Mouse (Mus musculus) limb, embryonic 12.5 days (tissue): ENCODE measurements around the gene Aicda. TPM values are rescaled to one million over a fixed set of nuclear protein-coding genes. Genes with fewer than 3 reads are reported as not detected.
"Not testable (repeated sequence)": the region's sequence is repeated elsewhere in the genome, so short reads cannot be mapped to it uniquely, and the experiment has no call there.

Experiments used
- ATAC-seq: fragments of 200-750 bp; cut with Nextera tagmentation; 2 replicates; pipeline ENCODE4 v1.8.0; 2017; ENCODE audit warnings: low read depth, moderate TSS enrichment; ENCODE audit not compliant: insufficient number of reproducible peaks, insufficient read depth, low FRiP score, low TSS enrichment
- H3K27ac ChIP-seq: fragments of 300-500 bp; sonication (generic); 2 replicates; pipeline ENCODE4 v1.5.1; 2016; ENCODE audit warnings: mild to moderate bottlenecking, moderate library complexity
- H3K27me3 ChIP-seq: fragments of 300-500 bp; sonication (generic); 2 replicates; pipeline ENCODE4 v1.6.1; 2016; ENCODE audit warnings: mild to moderate bottlenecking, moderate library complexity
- H3K36me3 ChIP-seq: fragments of 300-500 bp; sonication (generic); 2 replicates; pipeline ENCODE4 v1.6.1; 2016; ENCODE audit warnings: mild to moderate bottlenecking, moderate library complexity
- H3K4me1 ChIP-seq: fragments of 300-500 bp; sonication (generic); replicated peaks from 2 replicates; pipeline ENCODE4 v1.6.1; 2016
- H3K4me2 ChIP-seq: fragments of 300-500 bp; sonication (generic); 2 replicates; pipeline ENCODE4 v1.6.1; 2016; ENCODE audit warnings: mild to moderate bottlenecking, moderate library complexity
- H3K4me3 ChIP-seq: fragments of 300-500 bp; sonication (generic); replicated peaks from 2 replicates; pipeline ENCODE4 v1.5.1; 2016; ENCODE audit warnings: mild to moderate bottlenecking
- H3K9ac ChIP-seq: fragments of 300-500 bp; sonication (generic); replicated peaks from 2 replicates; pipeline ENCODE4 v1.6.1; 2016; ENCODE audit warnings: mild to moderate bottlenecking, moderate library complexity
- H3K9me3 ChIP-seq: fragments of 300-500 bp; sonication (generic); 2 replicates; pipeline ENCODE4 v1.6.1; 2016; ENCODE audit warnings: mild to moderate bottlenecking, moderate library complexity
- WGBS: fragments of 180-500 bp; shearing (Covaris S2); methylation state at CpG from one replicate; pipeline ENCODE4 v1.1.7; 2016; 5-methylcytosine and 5-hydroxymethylcytosine counted together
- polyA plus RNA-seq: library from polyadenylated mRNA; unstranded; fragments of >200 nt; fragmentation: Nextera tagmentation; extraction: Ambion mirVana; gene quantifications from 2 replicates; pipeline ENCODE4 v1.2.1, GENCODE M21; 2016

Aicda gene
- polyA plus RNA-seq, 1 experiment from 2014 or later: 0.34 TPM

DNA sequence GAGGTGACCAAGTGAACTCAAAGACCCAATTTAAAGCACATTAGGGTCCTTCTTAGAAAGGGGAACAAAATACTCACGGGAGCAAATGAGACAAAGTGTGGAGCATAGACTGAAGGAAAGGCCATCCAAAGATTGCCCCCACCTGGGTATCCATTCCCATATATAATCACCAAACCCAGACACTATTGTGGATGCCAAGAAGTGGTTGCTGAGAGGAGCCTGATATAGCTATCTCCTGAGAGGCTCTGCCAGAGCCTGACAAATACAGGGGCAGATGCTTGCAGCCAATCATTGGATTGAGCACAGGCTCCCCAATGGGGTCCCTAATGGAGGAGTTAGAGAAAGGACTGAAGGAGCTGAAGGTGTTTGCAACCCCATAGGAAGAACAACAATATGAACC is 21.4 kb downstream of the Aicda start:
- not testable (repeated sequence) for H3K4me3 ChIP-seq, H3K4me2 ChIP-seq, H3K36me3 ChIP-seq, ATAC-seq, H3K9me3 ChIP-seq, H3K9ac ChIP-seq, H3K27me3 ChIP-seq, H3K27ac ChIP-seq, H3K4me1 ChIP-seq
- WGBS: 97% methylated on average over 1 of the region's 1 CpGs

GRCm38 (mm10) chr6:122577030-122577429 is 23.4 kb downstream of the Aicda start:
- Histone ChIP-seq H3K4me2 (no peak overlapping the region), H3K27me3 (no peaks in the 10 kb centered on the region), H3K27ac (no peak overlapping the region), H3K9ac (no peak overlapping the region), H3K4me3 (no peak overlapping the region), H3K4me1 (no peaks in the 10 kb centered on the region), H3K9me3 (no peaks in the 10 kb centered on the region), H3K36me3 (no peaks in the 10 kb centered on the region)
- ATAC-seq: no peak
- WGBS: 87% methylated on average over 3 of the region's 3 CpGs

GRCm38 (mm10) chr6:122579086-122579485 is 25.5 kb downstream of the Aicda start:
- H3K36me3 ChIP-seq: no peaks in the 10 kb centered on the region
- no peak overlapping the region for H3K4me2 ChIP-seq
- no peaks in the 10 kb centered on the region for H3K4me1 ChIP-seq
- no peaks in the 10 kb centered on the region for H3K9me3 ChIP-seq
- 83% methylated on average over 1 of the region's 1 CpGs for WGBS
- no peak overlapping the region for H3K27ac ChIP-seq
- H3K27me3 ChIP-seq: no peaks in the 10 kb centered on the region
- H3K4me3 ChIP-seq: no peak overlapping the region
- H3K9ac ChIP-seq: no peak overlapping the region
- no peak for ATAC-seq

DNA sequence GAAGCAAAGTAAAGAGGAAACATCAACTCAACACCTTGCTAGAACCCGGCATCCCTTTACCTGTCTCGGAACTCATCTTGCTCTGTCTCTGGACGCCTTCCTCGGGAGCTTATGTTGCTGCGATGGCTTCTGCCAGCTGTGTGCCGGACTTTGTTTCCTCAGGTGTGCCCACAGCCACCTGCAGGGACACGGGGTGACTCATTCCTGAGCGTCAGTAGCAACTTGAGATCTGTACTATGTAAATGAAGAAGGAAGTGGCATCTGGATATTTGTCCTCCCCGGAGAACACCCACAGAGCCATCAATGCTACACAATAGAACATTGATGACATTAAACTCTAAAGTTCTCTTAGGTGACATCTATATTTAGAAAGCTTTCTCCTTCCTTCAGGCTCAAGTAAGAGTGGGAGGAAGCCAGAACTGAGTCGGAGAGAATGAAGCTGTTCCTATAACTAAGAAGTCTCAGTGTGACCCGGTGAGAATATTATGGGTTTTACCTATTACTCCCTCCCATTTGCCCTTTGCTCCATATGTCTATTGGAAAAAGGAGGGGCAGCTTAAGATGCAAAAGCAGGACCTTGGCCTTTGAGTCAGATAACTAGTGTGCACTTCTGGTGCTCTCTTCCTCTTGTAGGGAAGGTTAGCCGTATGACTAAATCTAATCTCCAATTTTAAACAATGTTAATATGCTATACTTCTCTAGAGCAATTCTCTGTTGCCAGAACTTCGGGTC is 37.6 kb downstream of the Aicda start:
- H3K4me2 ChIP-seq: no peak overlapping the region
- no peaks in the 10 kb centered on the region for H3K9me3 ChIP-seq
- no peaks in the 10 kb centered on the region for H3K36me3 ChIP-seq
- no peak overlapping the region for H3K27ac ChIP-seq
- no peak overlapping the region for H3K9ac ChIP-seq
- H3K4me3 ChIP-seq: no peak overlapping the region
- no peaks in the 10 kb centered on the region for H3K4me1 ChIP-seq
- H3K27me3 ChIP-seq: no peaks in the 10 kb centered on the region
- no peak for ATAC-seq
- 84% methylated on average over 13 of the region's 13 CpGs for WGBS

DNA sequence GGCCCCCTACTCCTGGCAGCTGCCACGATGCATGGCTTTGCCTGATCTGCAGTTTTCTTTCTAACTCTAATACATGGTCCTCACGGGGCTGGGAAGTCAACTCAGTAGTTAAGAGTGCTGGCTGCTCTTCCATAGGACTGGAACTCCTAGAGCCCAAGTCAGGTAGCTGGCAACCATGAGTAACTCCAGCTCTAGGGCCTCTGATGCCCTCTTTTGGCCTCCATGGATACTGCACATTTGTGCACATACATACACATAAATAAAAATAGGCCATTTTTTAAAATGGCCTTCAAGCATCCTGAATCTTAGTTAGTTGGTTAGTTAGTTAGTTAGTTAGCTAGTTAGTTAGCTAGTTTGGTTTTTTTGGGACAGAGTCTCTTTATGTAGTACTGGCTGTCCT is 39.3 kb downstream of the Aicda start:
- WGBS: 94% methylated on average over 2 of the region's 2 CpGs
- Histone ChIP-seq H3K27me3 (no peaks in the 10 kb centered on the region), H3K4me1 (no peaks in the 10 kb centered on the region), H3K36me3 (no peaks in the 10 kb centered on the region), H3K9ac (no peak overlapping the region), H3K4me3 (no peak overlapping the region), H3K9me3 (no peaks in the 10 kb centered on the region), H3K27ac (no peak overlapping the region), H3K4me2 (no peak overlapping the region)
- no peak for ATAC-seq

DNA sequence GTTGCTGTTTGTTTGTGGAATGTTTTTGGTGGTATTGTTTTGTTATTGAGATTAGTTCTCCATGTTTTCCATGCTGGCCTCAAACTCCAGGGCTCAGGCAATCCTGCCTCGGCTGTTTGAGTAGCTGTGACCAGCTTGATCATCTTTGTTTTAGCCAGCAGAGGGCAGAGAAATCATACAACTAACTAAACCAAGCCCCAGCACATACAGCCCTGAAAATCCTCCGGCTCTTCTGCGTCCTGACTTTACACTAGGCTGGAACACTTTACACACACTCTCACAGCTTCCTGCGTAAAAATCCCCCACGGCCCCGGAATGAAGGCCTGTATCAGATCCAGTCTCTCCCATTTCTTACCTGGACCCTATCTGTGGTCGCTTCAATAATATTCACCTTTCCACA is 42.0 kb downstream of the Aicda start:
- no peaks in the 10 kb centered on the region for H3K4me1 ChIP-seq
- ATAC-seq: 0 out of 2 replicates have a peak, but pooled peaks have one; percentile 31
- no peaks in the 10 kb centered on the region for H3K27me3 ChIP-seq
- H3K36me3 ChIP-seq: no peaks in the 10 kb centered on the region
- H3K4me3 ChIP-seq: no peak overlapping the region
- no peaks in the 10 kb centered on the region for H3K9me3 ChIP-seq
- 23% methylated on average over 7 of the region's 7 CpGs for WGBS
- no peak overlapping the region for H3K9ac ChIP-seq
- no peak overlapping the region for H3K4me2 ChIP-seq
- H3K27ac ChIP-seq: no peak overlapping the region

DNA sequence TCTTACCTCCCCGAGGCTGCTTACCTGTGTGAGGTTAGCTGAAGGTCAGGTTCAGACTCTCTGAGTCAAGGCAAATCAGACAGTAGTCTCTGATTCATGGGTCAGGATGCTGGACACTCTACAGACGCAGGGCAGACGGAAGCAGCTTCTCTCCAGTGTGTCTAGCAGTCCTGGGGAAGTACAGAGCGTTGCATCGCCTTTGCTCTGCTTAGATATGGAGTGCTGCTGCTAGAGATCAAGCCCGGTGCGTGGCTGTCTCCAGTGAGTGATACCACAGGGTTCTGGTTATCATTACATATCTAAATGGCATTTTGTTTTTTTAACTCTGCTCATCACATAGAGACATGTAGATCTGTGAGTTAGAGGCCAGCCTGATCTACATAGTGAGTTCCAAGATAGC is 43.0 kb downstream of the Aicda start:
- Histone ChIP-seq H3K36me3 (no peaks in the 10 kb centered on the region), H3K27ac (no peak overlapping the region), H3K4me1 (no peaks in the 10 kb centered on the region), H3K9me3 (no peaks in the 10 kb centered on the region), H3K9ac (no peak overlapping the region), H3K27me3 (no peaks in the 10 kb centered on the region), H3K4me2 (no peak overlapping the region), H3K4me3 (no peak overlapping the region)
- no peak for ATAC-seq
- 82% methylated on average over 7 of the region's 7 CpGs for WGBS

- H3K4me2 ChIP-seq: no peak overlapping the region
- ATAC-seq: no peak
- H3K36me3 ChIP-seq: no peaks in the 10 kb centered on the region
- no peaks in the 10 kb centered on the region for H3K27me3 ChIP-seq
- H3K9me3 ChIP-seq: no peaks in the 10 kb centered on the region
- WGBS: 92% methylated on average over 4 of the region's 4 CpGs
- H3K27ac ChIP-seq: no peak overlapping the region
- H3K9ac ChIP-seq: no peak overlapping the region
- no peaks in the 10 kb centered on the region for H3K4me1 ChIP-seq
- no peak overlapping the region for H3K4me3 ChIP-seq
These were observed 44.4 kb downstream of the Aicda start for GRCm38 (mm10) chr6:122598014-122598413.

GRCm38 (mm10) chr6:122598436-122598835 is 44.8 kb downstream of the Aicda start:
- H3K27me3 ChIP-seq: no peaks in the 10 kb centered on the region
- 88% methylated on average over 6 of the region's 6 CpGs for WGBS

GRCm38 (mm10) chr6:122599054-122599737 is 45.6 kb downstream of the Aicda start:
- no peaks in the 10 kb centered on the region for H3K4me1 ChIP-seq
- no peaks in the 10 kb centered on the region for H3K27me3 ChIP-seq
- ATAC-seq: no peak
- H3K9me3 ChIP-seq: no peaks in the 10 kb centered on the region
- H3K4me3 ChIP-seq: no peak overlapping the region
- H3K36me3 ChIP-seq: no peaks in the 10 kb centered on the region
- H3K27ac ChIP-seq: no peak overlapping the region
- no peak overlapping the region for H3K9ac ChIP-seq
- H3K4me2 ChIP-seq: no peak overlapping the region
- 84% methylated on average over 9 of the region's 9 CpGs for WGBS

More at GRCm38 (mm10) chr6:122598436-122598835, 44.8 kb downstream of the Aicda start:
- H3K4me1 ChIP-seq: no peaks in the 10 kb centered on the region
- no peaks in the 10 kb centered on the region for H3K36me3 ChIP-seq
- no peak for ATAC-seq
- no peak overlapping the region for H3K9ac ChIP-seq
- H3K4me3 ChIP-seq: no peak overlapping the region
- H3K9me3 ChIP-seq: no peaks in the 10 kb centered on the region
- H3K4me2 ChIP-seq: no peak overlapping the region
- no peak overlapping the region for H3K27ac ChIP-seq

GRCm38 (mm10) chr6:122600066-122600646 is 46.6 kb downstream of the Aicda start:
- H3K9ac ChIP-seq: no peak overlapping the region
- H3K27me3 ChIP-seq: no peaks in the 10 kb centered on the region
- H3K4me3 ChIP-seq: no peak overlapping the region
- no peak overlapping the region for H3K27ac ChIP-seq
- H3K9me3 ChIP-seq: no peaks in the 10 kb centered on the region
- no peak overlapping the region for H3K4me2 ChIP-seq
- 86% methylated on average over 7 of the region's 7 CpGs for WGBS
- no peak for ATAC-seq
- H3K36me3 ChIP-seq: no peaks in the 10 kb centered on the region
- no peaks in the 10 kb centered on the region for H3K4me1 ChIP-seq
